Mouse (Mus musculus): ENCODE results near the gene Il4.
"Not testable (repeated sequence)": the region's sequence is repeated elsewhere in the genome, so short reads cannot be mapped to it uniquely, and the experiment has no call there.

The Il4 gene

GRCm38 (mm10) chr11:53561986-53562385 is 56.5 kb downstream of the Il4 start:
- DNase-seq (ENCODE audit: low read depth) = no peak

- DNase-seq (ENCODE audit: low read depth) = not testable (repeated sequence)
These were observed 58.5 kb downstream of the Il4 start for GRCm38 (mm10) chr11:53559980-53560379.

- DNase-seq (ENCODE audit: low read depth) = not testable (repeated sequence)
These were observed 60.5 kb downstream of the Il4 start for GRCm38 (mm10) chr11:53557992-53558391.

DNA sequence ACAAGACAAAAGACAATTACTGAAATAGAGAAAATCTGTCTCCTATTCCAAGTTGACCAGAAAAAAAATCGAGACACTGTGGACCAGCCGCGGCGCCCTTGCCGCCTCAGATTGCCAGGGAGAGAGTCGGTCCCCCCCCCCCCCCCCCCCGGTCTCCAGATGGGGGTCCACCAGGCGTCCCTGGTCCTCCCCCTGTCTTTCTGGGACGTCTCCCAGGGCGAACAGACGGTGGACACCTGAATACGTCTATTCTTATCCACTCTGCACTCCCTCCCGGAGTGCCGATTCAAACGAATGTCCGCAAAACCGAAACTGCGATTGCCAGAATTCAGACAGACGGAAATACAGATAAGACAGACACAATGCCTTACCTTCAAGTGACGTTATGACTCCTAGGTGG is 61.9 kb downstream of the Il4 start:
- DNase-seq (ENCODE audit: low read depth) = not testable (repeated sequence)

Measured in 416B (cell line).